Mouse (Mus musculus) MEL (cell line): Measurements from ENCODE around the gene Gm16181.
A peak's percentile ranks its signal among the peaks of the same experiment; 100 is the strongest.

Source experiments
- BHLHE40 ChIP-seq: IDR thresholded peaks from 2 replicates; pipeline ENCODE4 v1.6.1; 2012; ENCODE audit warnings: low read depth, mild to moderate bottlenecking, inconsistent platforms, low read length, improper control_type of control experiment, borderline replicate concordance
- CHD2 ChIP-seq: IDR thresholded peaks from 2 replicates; pipeline ENCODE4 v1.6.1; 2011; ENCODE audit warnings: low read length, improper control_type of control experiment
- CTCF ChIP-seq, 3 experiments: IDR thresholded peaks in 2 of 3; conservative IDR thresholded peaks in 1 of 3; 2 replicates each; pipeline ENCODE4 v1.5.1; 2011 to 2012; ENCODE audit warnings: low read length in 3 of 3, low read depth in 2 of 3, mild to moderate bottlenecking in 2 of 3, improper control_type of control experiment in 1 of 3, inconsistent platforms in 1 of 3, mixed read lengths in 1 of 3, moderate library complexity in 1 of 3; ENCODE audit not compliant: control insufficient read depth in 1 of 3, insufficient read depth in 1 of 3, poor library complexity in 1 of 3, severe bottlenecking in 1 of 3
- E2F4 ChIP-seq: IDR thresholded peaks from 2 replicates; pipeline ENCODE4 v1.6.1; 2011; ENCODE audit warnings: low read depth, low read length, improper control_type of control experiment, borderline replicate concordance
- EP300 ChIP-seq, 2 experiments: IDR thresholded peaks; 2 replicates each; pipeline ENCODE4 v1.6.1; 2011; ENCODE audit warnings: improper control_type of control experiment in 2 of 2, low read length in 2 of 2, low read depth in 1 of 2, mild to moderate bottlenecking in 1 of 2
- GATA1 ChIP-seq: IDR thresholded peaks from 2 replicates; pipeline ENCODE4 v1.6.1; 2011; ENCODE audit warnings: low read depth, low read length, improper control_type of control experiment
- KAT2A ChIP-seq: conservative IDR thresholded peaks from 2 replicates; pipeline ENCODE4 v1.6.1; 2012; ENCODE audit warnings: low read depth, low read length, improper control_type of control experiment, inconsistent platforms
- MAX ChIP-seq: IDR thresholded peaks from 2 replicates; pipeline ENCODE4 v1.6.1; 2011; ENCODE audit warnings: low read length, improper control_type of control experiment
- MAZ ChIP-seq: IDR thresholded peaks from 2 replicates; pipeline ENCODE4 v1.6.1; 2012; ENCODE audit warnings: low read depth, mild to moderate bottlenecking, inconsistent platforms, low read length, improper control_type of control experiment
- MEF2A ChIP-seq: IDR thresholded peaks from 2 replicates; pipeline ENCODE4 v1.6.1; 2014; ENCODE audit warnings: low read depth, mild to moderate bottlenecking, inconsistent platforms, low read length, improper control_type of control experiment; ENCODE audit not compliant: poor library complexity, insufficient replicate concordance, severe bottlenecking; ENCODE audit errors: extremely low read depth
- TAL1 ChIP-seq: IDR thresholded peaks from 2 replicates; pipeline ENCODE4 v1.6.1; 2012; ENCODE audit warnings: mild to moderate bottlenecking, inconsistent platforms, low read length, moderate library complexity, mixed read lengths
- TBP ChIP-seq: IDR thresholded peaks from 2 replicates; pipeline ENCODE4 v1.8.0; 2011; ENCODE audit warnings: low read depth, low read length, improper control_type of control experiment
- UBTF ChIP-seq: IDR thresholded peaks from 2 replicates; pipeline ENCODE4 v1.6.1; 2012; ENCODE audit warnings: low read depth, mild to moderate bottlenecking, inconsistent platforms, low read length, improper control_type of control experiment, moderate library complexity, borderline replicate concordance; ENCODE audit not compliant: insufficient read depth

DNA sequence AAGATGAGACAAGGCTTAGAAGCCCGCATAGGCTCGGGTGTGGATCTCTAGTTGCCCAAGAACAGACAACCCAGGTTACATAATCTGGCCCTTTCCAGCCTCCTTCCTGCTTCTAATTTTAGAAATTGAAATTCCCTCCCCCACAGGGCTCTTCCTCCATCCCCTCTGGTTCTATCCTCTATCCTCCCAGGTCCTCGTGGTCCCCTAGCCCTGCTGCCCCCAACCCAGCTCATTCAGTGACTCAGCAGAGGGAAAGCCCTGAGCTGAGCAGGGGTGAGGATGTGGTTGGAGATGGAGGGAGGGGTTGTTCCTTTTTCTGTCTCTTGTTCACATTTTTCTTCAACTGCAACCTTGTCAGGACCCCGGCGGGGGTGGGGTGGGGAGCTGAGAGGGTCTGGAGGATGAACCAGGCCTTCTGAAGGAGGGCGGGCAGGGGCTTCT, 1.0 kb upstream of the Gm16181 start:
- TF ChIP-seq KAT2A, result no peak
- no peak for TF ChIP-seq BHLHE40
- no peak for TF ChIP-seq UBTF
- TF ChIP-seq CTCF (IDR thresholded peaks at IDR 0.05 in 2 of 3, conservative IDR thresholded peaks at IDR 0.05 in 1 of 3; ENCODE audit: control insufficient read depth in 1 of 3, insufficient read depth in 1 of 3, low read depth in 2 of 3, low read length in 3 of 3, poor library complexity in 1 of 3, severe bottlenecking in 1 of 3), result no peak
- peak in 1 of 2 experiments; percentile 42; a peak in 1 of 4 replicates for TF ChIP-seq EP300 (IDR thresholded peaks at IDR 0.05; ENCODE audit: low read depth in 1 of 2, low read length in 2 of 2)
- TF ChIP-seq MAX, result no peak
- no peak for TF ChIP-seq TBP
- no peak for TF ChIP-seq E2F4
- TF ChIP-seq GATA1, result no peak
- no peak for TF ChIP-seq MEF2A
- no peak for TF ChIP-seq CHD2
- no peak for TF ChIP-seq TAL1
- TF ChIP-seq MAZ, result no peak; the same call in 1 of the 2 replicates
